Mouse (Mus musculus) brain, adult 10 weeks (tissue): ENCODE measurements around the gene Serp2. TPM values are rescaled to one million over a fixed set of nuclear protein-coding genes. Genes with fewer than 3 reads are reported as not detected.

Source experiments
- polyA plus RNA-seq: library from polyadenylated mRNA; stranded (reverse); fragments of 350-450 nt; fragmentation: Illumina TruSeq; extraction: RNeasy Lipid Tissue Mini Kit (QIAGEN cat#74804); gene quantifications from one replicate; pipeline ENCODE4 v1.2.3, GENCODE M21; 2015; ENCODE audit warnings: low read depth, low replicate concordance

Gene Serp2
- polyA plus RNA-seq = 233 TPM

DNA sequence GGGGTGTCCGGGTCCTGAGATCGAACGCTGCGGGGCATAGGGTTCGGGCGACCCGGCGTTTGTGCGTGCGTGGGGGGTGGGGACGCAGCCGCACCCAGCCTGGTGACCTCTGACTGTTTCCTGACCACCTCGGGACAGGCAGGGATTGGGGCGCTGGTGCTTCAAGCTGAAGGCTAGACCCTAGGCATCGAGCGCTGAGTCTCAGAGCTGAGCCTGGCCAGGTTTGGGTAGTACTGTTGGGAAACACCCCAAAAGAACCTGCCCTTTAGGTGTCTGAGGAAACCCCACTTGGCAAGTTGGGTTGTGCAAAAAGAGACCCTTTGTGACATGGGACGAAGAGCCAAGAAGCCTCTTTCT, at the start of gene Serp2:
Gene Serp2 (minus strand): TSS at position 38 of the 357 bp plus-strand sequence.

Other genes with a start within 250 kb of the Serp2 start
- gene Tsc22d1, start 141.9 kb downstream of the Serp2 start, polyA plus RNA-seq = 468 TPM